In genomic region chr3:21816968-21817858, GRCm38 (mm10) we compare ENCODE assay signal across 10 mouse cellular contexts.
A peak's percentile ranks its signal among the peaks of the same experiment; 100 is the strongest.
DNase-seq lines count a peak whose midpoint lies in the region; ATAC-seq and TF ChIP-seq lines count a peak whose summit lies in the region.
"Had no signal": no experiment of that assay in that cellular context is flagged by ENCODE, and none has a peak within 500 bp of the region (broad histone marks: within the 10 kb centered on the region; RNA-seq: fewer than 3 reads in every experiment).

No protein-coding gene starts in this region.

- 57% methylated on average over 4 of the region's 4 CpGs for WGBS in lung, postnatal 0 days

- no peak overlapping the region for H3K4me2 ChIP-seq in lung, postnatal 0 days (replicated peaks; ENCODE audit: low read depth, low read length)
- H3K4me2 ChIP-seq: heart, embryonic 15.5 days had no signal

- no peaks in the 10 kb centered on the region for H3K36me3 ChIP-seq in lung, postnatal 0 days (ENCODE audit: insufficient read depth, low read length)
- H3K36me3 ChIP-seq: heart, embryonic 15.5 days had no signal

- peak; percentile 63 for DNase-seq in adrenal gland, postnatal 10 days
- no peak for DNase-seq in adrenal gland, postnatal 4 days (ENCODE audit: low spot score in 2 of 2)
- peak; percentile 31 for DNase-seq in kidney, postnatal 14 days
- DNase-seq in kidney, adult 8-10 months = no peak
- peak; percentile 85 for DNase-seq in brain, embryonic 14.5 days (ENCODE audit: low read depth)
- DNase-seq in lung, postnatal 0 days (ENCODE audit: low spot score) = peak; percentile 48
- DNase-seq in natural killer cell, adult 2 months (ENCODE audit: low spot score in 2 of 2) = no peak
- DNase-seq in spleen, postnatal 36 days (ENCODE audit: low spot score in 2 of 2) = no peak
- DNase-seq: embryo, embryonic 11 days had no signal

- TF ChIP-seq CTCF in brain, embryonic 14.5 days (IDR thresholded peaks at IDR 0.05; ENCODE audit: borderline replicate concordance, extremely low read depth, insufficient read depth, insufficient read length) = no peak
- no peak for TF ChIP-seq CTCF in lung, postnatal 0 days (IDR thresholded peaks at IDR 0.05)

- no peak overlapping the region for H3K9ac ChIP-seq in lung, postnatal 0 days (replicated peaks; ENCODE audit: low read depth)
- H3K9ac ChIP-seq: heart, embryonic 15.5 days had no signal

- no peaks in the 10 kb centered on the region for H3K27me3 ChIP-seq in lung, postnatal 0 days (replicated peaks; ENCODE audit: insufficient read depth, low read length)
- H3K27me3 ChIP-seq: heart, embryonic 15.5 days had no signal

- H3K4me3 ChIP-seq in lung, postnatal 0 days (ENCODE audit: low read depth, low read length) = no peak overlapping the region
- H3K4me3 ChIP-seq: heart, embryonic 15.5 days had no signal

- ATAC-seq in lung, postnatal 0 days = no peak

- no peak for TF ChIP-seq EP300 in lung, postnatal 0 days (IDR thresholded peaks at IDR 0.05)

- no peak overlapping the region for H3K27ac ChIP-seq in lung, postnatal 0 days (ENCODE audit: low read length)
- H3K27ac ChIP-seq: heart, embryonic 15.5 days had no signal

- no peaks in the 10 kb centered on the region for H3K4me1 ChIP-seq in lung, postnatal 0 days (ENCODE audit: insufficient read depth, low read depth, low read length)

- no peak for TF ChIP-seq POLR2A in brain, embryonic 14.5 days (IDR thresholded peaks at IDR 0.05; ENCODE audit: borderline replicate concordance, extremely low read depth, insufficient read depth, insufficient read length, poor library complexity, severe bottlenecking)

- no peaks in the 10 kb centered on the region for H3K9me3 ChIP-seq in lung, postnatal 0 days (ENCODE audit: low read length)
- H3K9me3 ChIP-seq: heart, embryonic 15.5 days had no signal

Comparison
In these comparisons a context has a peak if more than half of its experiments do, and no peak if none do; other contexts are left out.
1. DNase-seq: peak in adrenal gland, postnatal 10 days (single experiment), kidney, postnatal 14 days (single experiment), brain, embryonic 14.5 days (single experiment) and lung, postnatal 0 days (single experiment); none in adrenal gland, postnatal 4 days (0 of 2), kidney, adult 8-10 months (0 of 2), natural killer cell, adult 2 months (0 of 2) and spleen, postnatal 36 days (0 of 2).